Mouse (Mus musculus) fibroblast of lung, adult 2 months (primary cell): ENCODE measurements around the gene Krtap17-1.

ENCODE experiments used
- DNase-seq: peaks from one replicate; pipeline ENCODE4 v3.0.0-alpha.2; 2011; ENCODE audit warnings: low read depth

Gene Krtap17-1

GRCm38 (mm10) chr11:99965961-99966360 is 27.8 kb downstream of the Krtap17-1 start:
- DNase-seq, result no peak

- DNase-seq, result no peak
Measured at GRCm38 (mm10) chr11:99964213-99964612, 29.6 kb downstream of the Krtap17-1 start.

- DNase-seq, result no peak
Measured at GRCm38 (mm10) chr11:99948175-99948574, 45.6 kb downstream of the Krtap17-1 start, which contains the start of gene Krtap9-5. Gene Krtap9-5, plus strand, starts transcription at chr11:99948475.
